Comparison of ENCODE assay signal across 8 mouse cellular contexts in the genomic region with DNA sequence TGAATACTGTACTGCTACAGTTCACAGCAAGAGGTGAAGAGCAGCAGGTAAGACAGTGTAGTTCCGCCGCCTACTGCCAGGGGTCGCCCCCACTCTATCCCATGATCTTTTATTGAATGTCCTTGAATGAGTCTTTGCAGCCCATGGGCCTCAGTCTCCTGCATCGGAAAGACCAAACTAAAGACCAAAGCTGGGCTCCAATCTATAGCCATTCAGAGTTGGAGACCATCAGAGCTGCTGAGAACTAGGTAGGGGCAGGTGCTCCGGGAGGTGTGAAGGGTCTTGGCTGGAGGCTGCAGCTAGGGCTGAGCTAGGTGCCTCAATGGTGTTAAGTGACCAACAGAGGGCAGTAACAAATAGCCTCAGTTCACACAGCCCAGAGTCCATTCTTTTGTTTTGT. TPM values are rescaled to one million over a fixed set of nuclear protein-coding genes. Genes with fewer than 3 reads are reported as not detected.
DNase-seq lines count a peak whose midpoint lies in the region; ATAC-seq and TF ChIP-seq lines count a peak whose summit lies in the region.

No protein-coding gene starts in this region.

- DNase-seq in hindbrain, embryonic 14.5 days (ENCODE audit: low spot score), result no peak
- DNase-seq in ES-E14 (ENCODE audit: low read depth, low spot score), result peak; percentile 61
- DNase-seq in cerebellum, postnatal 14 days, result peak; percentile 66 to 77
- DNase-seq in heart, postnatal 0 days (ENCODE audit: low spot score), result no peak
- peak; percentile 80 for DNase-seq in limb, embryonic 11.5 days (ENCODE audit: low spot score)
- DNase-seq in midbrain, postnatal 0 days (ENCODE audit: low spot score), result peak; percentile 34

- H3K36me3 ChIP-seq in hindbrain, embryonic 15.5 days, result peaks cover 8% of the 10 kb centered on the region
- H3K36me3 ChIP-seq in hindbrain, embryonic 14.5 days (replicated peaks; ENCODE audit: control insufficient read depth, insufficient read depth), result peaks cover 22% of the 10 kb centered on the region
- H3K36me3 ChIP-seq in ES-E14 (ENCODE audit: control insufficient read depth, insufficient read depth, low read length, poor library complexity, severe bottlenecking), result peaks cover 32% of the 10 kb centered on the region; the same call in 1 of the 2 replicates
- peaks cover 57% of the 10 kb centered on the region for H3K36me3 ChIP-seq in heart, postnatal 0 days (replicated peaks; ENCODE audit: control insufficient read depth, insufficient read depth, low read length)
- peaks cover 37% of the 10 kb centered on the region for H3K36me3 ChIP-seq in limb, embryonic 11.5 days (ENCODE audit: control insufficient read depth, insufficient read depth, low read length)
- H3K36me3 ChIP-seq in midbrain, postnatal 0 days (ENCODE audit: insufficient read depth, low read length), result peaks cover 10% of the 10 kb centered on the region; the same call in 1 of the 2 replicates

- WGBS in hindbrain, embryonic 15.5 days, result 63% methylated on average over 5 of the region's 5 CpGs
- WGBS in hindbrain, embryonic 14.5 days, result 64% methylated on average over 5 of the region's 5 CpGs
- 55% methylated on average over 5 of the region's 5 CpGs for WGBS in heart, postnatal 0 days
- WGBS in limb, embryonic 11.5 days, result 64% methylated on average over 5 of the region's 5 CpGs
- 80% methylated on average over 5 of the region's 5 CpGs for WGBS in midbrain, postnatal 0 days

- no peak overlapping the region for H3K27ac ChIP-seq in hindbrain, embryonic 15.5 days (replicated peaks)
- no peak overlapping the region for H3K27ac ChIP-seq in hindbrain, embryonic 14.5 days
- no peak overlapping the region for H3K27ac ChIP-seq in ES-E14 (ENCODE audit: insufficient read depth, low read depth, low read length, poor library complexity, severe bottlenecking)
- no peak overlapping the region for H3K27ac ChIP-seq in heart, postnatal 0 days (ENCODE audit: low read depth)
- no peak overlapping the region for H3K27ac ChIP-seq in limb, embryonic 11.5 days (replicated peaks; ENCODE audit: low read depth, low read length)
- H3K27ac ChIP-seq in midbrain, postnatal 0 days (ENCODE audit: low read depth, low read length), result no peak overlapping the region

- 0 out of 2 replicates have a peak, but pooled peaks have one; percentile 30 for ATAC-seq in hindbrain, embryonic 15.5 days (ENCODE audit: low FRiP score, low read depth)
- no peak for ATAC-seq in hindbrain, embryonic 14.5 days (ENCODE audit: low FRiP score)
- peak; percentile 67 for ATAC-seq in heart, postnatal 0 days (ENCODE audit: insufficient read depth, low read depth)
- no peak for ATAC-seq in limb, embryonic 11.5 days (ENCODE audit: insufficient number of reproducible peaks, low FRiP score, low TSS enrichment, low read depth)
- no peak for ATAC-seq in midbrain, postnatal 0 days (ENCODE audit: low FRiP score)
- ATAC-seq in inflammation-experienced regulatory T-cells, adult 6 months, result no peak

- in situ Hi-C loops in ES-E14 (cut with MboI; ENCODE audit: low sequenced_read_pairs in 2 of 2, unreplicated experiment in 2 of 2), result no loop called here

- H3K4me2 ChIP-seq in hindbrain, embryonic 15.5 days, result no peak overlapping the region
- H3K4me2 ChIP-seq in hindbrain, embryonic 14.5 days (replicated peaks), result no peak overlapping the region
- H3K4me2 ChIP-seq in heart, postnatal 0 days (ENCODE audit: low read depth, low read length), result no peak overlapping the region
- H3K4me2 ChIP-seq in limb, embryonic 11.5 days (ENCODE audit: low read depth, severe bottlenecking), result no peak overlapping the region
- no peak overlapping the region for H3K4me2 ChIP-seq in midbrain, postnatal 0 days (ENCODE audit: low read depth, low read length, poor library complexity, severe bottlenecking)

- no peaks in the 10 kb centered on the region for H3K4me1 ChIP-seq in hindbrain, embryonic 15.5 days (replicated peaks)
- no peaks in the 10 kb centered on the region for H3K4me1 ChIP-seq in hindbrain, embryonic 14.5 days (replicated peaks; ENCODE audit: control insufficient read depth, insufficient read depth, low read length)
- no peaks in the 10 kb centered on the region; a peak in 1 of 4 replicates for H3K4me1 ChIP-seq in ES-E14 (ENCODE audit: control insufficient read depth in 2 of 2, insufficient read depth in 2 of 2, low read length in 2 of 2, poor library complexity in 1 of 2)
- no peaks in the 10 kb centered on the region for H3K4me1 ChIP-seq in heart, postnatal 0 days (ENCODE audit: control insufficient read depth, insufficient read depth)
- H3K4me1 ChIP-seq in limb, embryonic 11.5 days (ENCODE audit: control insufficient read depth, insufficient read depth, low read length), result no peaks in the 10 kb centered on the region
- H3K4me1 ChIP-seq in midbrain, postnatal 0 days (ENCODE audit: insufficient read depth, low read length), result no peaks in the 10 kb centered on the region

- no peaks in the 10 kb centered on the region for H3K9me3 ChIP-seq in hindbrain, embryonic 15.5 days
- H3K9me3 ChIP-seq in hindbrain, embryonic 14.5 days (ENCODE audit: control insufficient read depth, low read length), result no peaks in the 10 kb centered on the region
- H3K9me3 ChIP-seq in ES-E14 (ENCODE audit: control insufficient read depth, insufficient read depth, low read depth, low read length), result no peaks in the 10 kb centered on the region
- H3K9me3 ChIP-seq in heart, postnatal 0 days (replicated peaks; ENCODE audit: control insufficient read depth, low read length), result peaks cover 5% of the 10 kb centered on the region; the same call in 1 of the 2 replicates
- peaks cover 11% of the 10 kb centered on the region; the same call in 1 of the 2 replicates for H3K9me3 ChIP-seq in limb, embryonic 11.5 days (ENCODE audit: control insufficient read depth, low read length)
- H3K9me3 ChIP-seq in midbrain, postnatal 0 days (ENCODE audit: low read length), result no peaks in the 10 kb centered on the region

- peak; percentile 62 for TF ChIP-seq CTCF in heart, postnatal 0 days (IDR thresholded peaks at IDR 0.05; ENCODE audit: low read depth)
- peak; percentile 68 for TF ChIP-seq CTCF in midbrain, postnatal 0 days (IDR thresholded peaks at IDR 0.05)

- H3K4me3 ChIP-seq in hindbrain, embryonic 15.5 days, result no peak overlapping the region
- no peak overlapping the region for H3K4me3 ChIP-seq in hindbrain, embryonic 14.5 days (replicated peaks; ENCODE audit: low read length)
- H3K4me3 ChIP-seq in ES-E14 (ENCODE audit: insufficient read depth in 1 of 2, low read depth in 1 of 2, low read length in 2 of 2, poor library complexity in 1 of 2, severe bottlenecking in 1 of 2), result no peak overlapping the region
- H3K4me3 ChIP-seq in heart, postnatal 0 days (ENCODE audit: low read depth, low read length), result no peak overlapping the region
- H3K4me3 ChIP-seq in limb, embryonic 11.5 days (ENCODE audit: low read depth, low read length), result no peak overlapping the region
- H3K4me3 ChIP-seq in midbrain, postnatal 0 days (ENCODE audit: low read depth, low read length), result no peak overlapping the region

- H3K9ac ChIP-seq in hindbrain, embryonic 15.5 days, result no peak overlapping the region
- H3K9ac ChIP-seq in hindbrain, embryonic 14.5 days, result no peak overlapping the region
- H3K9ac ChIP-seq in ES-E14 (ENCODE audit: insufficient read depth, low read depth, low read length, poor library complexity, severe bottlenecking), result no peak overlapping the region
- H3K9ac ChIP-seq in heart, postnatal 0 days (replicated peaks; ENCODE audit: low read depth, low read length), result no peak overlapping the region
- H3K9ac ChIP-seq in limb, embryonic 11.5 days (ENCODE audit: low read length), result no peak overlapping the region
- no peak overlapping the region for H3K9ac ChIP-seq in midbrain, postnatal 0 days (replicated peaks; ENCODE audit: low read length, poor library complexity, severe bottlenecking)

- no peak for TF ChIP-seq EP300 in heart, postnatal 0 days (IDR thresholded peaks at IDR 0.05; ENCODE audit: low read depth)

- no peaks in the 10 kb centered on the region for H3K27me3 ChIP-seq in hindbrain, embryonic 15.5 days
- no peaks in the 10 kb centered on the region for H3K27me3 ChIP-seq in hindbrain, embryonic 14.5 days (ENCODE audit: control insufficient read depth, insufficient read depth, low read length)
- no peaks in the 10 kb centered on the region for H3K27me3 ChIP-seq in heart, postnatal 0 days (ENCODE audit: control insufficient read depth, insufficient read depth, low read length)
- H3K27me3 ChIP-seq in limb, embryonic 11.5 days (ENCODE audit: control insufficient read depth, insufficient read depth, low read length), result no peaks in the 10 kb centered on the region
- H3K27me3 ChIP-seq in midbrain, postnatal 0 days (ENCODE audit: insufficient read depth, low read length), result no peaks in the 10 kb centered on the region

TF ChIP-seq in ES-E14, 5 proteins besides CTCF, POLR2A, EP300 and RAD21:
- TF ChIP-seq ZNF384 (IDR thresholded peaks at IDR 0.05; ENCODE audit: low read depth, low read length) (no peak), CHD2 (IDR thresholded peaks at IDR 0.05; ENCODE audit: low read depth, low read length) (no peak), ZC3H11A (IDR thresholded peaks at IDR 0.05; ENCODE audit: borderline replicate concordance, low read depth, low read length) (no peak), MAFK (IDR thresholded peaks at IDR 0.05; ENCODE audit: insufficient read depth, low read depth, low read length) (no peak), HCFC1 (IDR thresholded peaks at IDR 0.05; ENCODE audit: borderline replicate concordance, insufficient read depth, low read length) (no peak)
TF ChIP-seq in ES-E14: peak in this region for 0.

RNA-seq across cellular contexts. Expression of gene Ppp6r3, which starts 48.3 kb away (rescaled TPM):
- polyA plus RNA-seq in hindbrain, embryonic 15.5 days (2015; fragmentation: Nextera tagmentation; extraction: Ambion mirVana), result 56.4 and 56.7 TPM in 2 replicates
- 59.9 and 69.8 TPM in 2 replicates for polyA plus RNA-seq in hindbrain, embryonic 14.5 days (2014; fragmentation: Nextera tagmentation; extraction: Ambion mirVana)
- 104 and 117 TPM in 2 replicates for total RNA-seq in ES-E14 (2012; rRNA removed)
- total RNA-seq in heart, postnatal 0 days (2014; rRNA removed; ENCODE audit: low replicate concordance), result 58.8 and 90.6 TPM in 2 replicates
- 31.1 and 32.4 TPM in 2 replicates for polyA plus RNA-seq in heart, postnatal 0 days (2015; fragmentation: Nextera tagmentation; extraction: Ambion mirVana)
- 78.5 and 87.6 TPM in 2 replicates for polyA plus RNA-seq in limb, embryonic 11.5 days (2014; fragmentation: Nextera tagmentation; extraction: Ambion mirVana)
- 98.0 and 111 TPM in 2 replicates for total RNA-seq in midbrain, postnatal 0 days (2014; rRNA removed)
- 31.0 and 32.3 TPM in 2 replicates for polyA plus RNA-seq in midbrain, postnatal 0 days (2015; fragmentation: Nextera tagmentation; extraction: Ambion mirVana)
- 10 to 100 TPM; 67.2 to 92.1 (median 71.5) TPM for polyA plus RNA-seq in inflammation-experienced regulatory T-cells, adult 6 months (2017; shearing (Covaris generic))

Comparison
In these comparisons a context has a peak if more than half of its experiments do, and no peak if none do; other contexts are left out.
1. ATAC-seq: peak in hindbrain, embryonic 15.5 days (single experiment) and heart, postnatal 0 days (single experiment); none in hindbrain, embryonic 14.5 days (single experiment), limb, embryonic 11.5 days (single experiment), midbrain, postnatal 0 days (single experiment) and inflammation-experienced regulatory T-cells, adult 6 months (single experiment).
2. DNase-seq: peak in ES-E14 (single experiment), cerebellum, postnatal 14 days (2 of 2), limb, embryonic 11.5 days (single experiment) and midbrain, postnatal 0 days (single experiment); none in hindbrain, embryonic 14.5 days (single experiment) and heart, postnatal 0 days (single experiment).